Mouse (Mus musculus): ENCODE results near the gene Cby1.

GRCm38 (mm10) chr15:79619770-79620414, 39.1 kb upstream of the Cby1 start:
- no peak for TF ChIP-seq CTCF (IDR thresholded peaks at IDR 0.05; ENCODE audit: extremely low read depth, insufficient read depth, insufficient read length, insufficient replicate concordance)
- no peak for TF ChIP-seq POLR2A (IDR thresholded peaks at IDR 0.05; ENCODE audit: low read depth, low read length)

Data from spleen, adult 2 months (tissue).